Mouse (Mus musculus) lung, adult 2 months (tissue): ENCODE data around the gene Slc29a1. TPM values are rescaled to one million over a fixed set of nuclear protein-coding genes. Genes with fewer than 3 reads are reported as not detected.

Experiments used
- DNase-seq: peaks from one replicate; pipeline ENCODE4 v3.0.0; 2022
- H3K4me1 ChIP-seq: fragments of 200-500 bp; 2 replicates; pipeline ENCODE4 v1.6.1; 2011; ENCODE audit warnings: low read length; ENCODE audit not compliant: control insufficient read depth, insufficient read depth
- H3K4me3 ChIP-seq: fragments of 200-500 bp; replicated peaks from 2 replicates; pipeline ENCODE3; 2011; ENCODE audit warnings: low read depth, mild to moderate bottlenecking, control low read depth, low read length; ENCODE audit errors: extremely low read depth
- CTCF ChIP-seq: fragments of 200-500 bp; IDR thresholded peaks from 2 replicates; pipeline ENCODE4 v1.5.1; 2011; ENCODE audit warnings: mild to moderate bottlenecking, low read length, control low read depth; ENCODE audit not compliant: insufficient read depth
- POLR2A ChIP-seq: fragments of 200-500 bp; IDR thresholded peaks from 2 replicates; pipeline ENCODE4 v1.6.1; 2011; ENCODE audit warnings: low read depth, mild to moderate bottlenecking, control low read depth, low read length, borderline replicate concordance; ENCODE audit errors: extremely low read depth
- WGBS: fragments of 180-500 bp; shearing (Covaris S2); methylation state at CpG from one replicate; pipeline ENCODE4 v1.1.7; 2018; 5-methylcytosine and 5-hydroxymethylcytosine counted together
- polyA plus RNA-seq: library from polyadenylated mRNA; depleted of rRNA; stranded (reverse); fragments of >200 nt; gene quantifications from 2 replicates; pipeline ENCODE4 v1.2.3, GENCODE M21; 2012

Slc29a1 gene
- polyA plus RNA-seq, 1 experiment, result 185 TPM

GRCm38 (mm10) chr17:45566360-45567161 is 32.8 kb downstream of the Slc29a1 start:
- peaks cover 6% of the 10 kb centered on the region for H3K4me1 ChIP-seq
- WGBS, result 66% methylated on average over 18 of the region's 18 CpGs
- no peak overlapping the region for H3K4me3 ChIP-seq

GRCm38 (mm10) chr17:45566031-45566359 is 33.4 kb downstream of the Slc29a1 start:
- no peak for TF ChIP-seq CTCF
- no peak for TF ChIP-seq POLR2A
- 68% methylated on average over 1 of the region's 1 CpGs for WGBS

More at GRCm38 (mm10) chr17:45566360-45567161, 32.8 kb downstream of the Slc29a1 start:
- TF ChIP-seq CTCF (no peak), POLR2A (no peak)
- DNase-seq, result no peak

GRCm38 (mm10) chr17:45565103-45565502 is 34.3 kb downstream of the Slc29a1 start:
- DNase-seq, result no peak
- Histone ChIP-seq H3K4me1 (peaks cover 6% of the 10 kb centered on the region), H3K4me3 (no peak overlapping the region)
- WGBS, result 90% methylated on average over 11 of the region's 11 CpGs
- TF ChIP-seq CTCF, result no peak
- no peak for TF ChIP-seq POLR2A

More at GRCm38 (mm10) chr17:45566031-45566359, 33.4 kb downstream of the Slc29a1 start:
- Histone ChIP-seq H3K4me3 (no peak overlapping the region), H3K4me1 (peaks cover 6% of the 10 kb centered on the region)
- no peak for DNase-seq

GRCm38 (mm10) chr17:45564531-45565084 is 34.8 kb downstream of the Slc29a1 start:
- 16% methylated on average over 18 of the region's 18 CpGs for WGBS
- no peak for TF ChIP-seq POLR2A
- no peak for TF ChIP-seq CTCF
- peaks cover 6% of the 10 kb centered on the region for H3K4me1 ChIP-seq
- no peak for DNase-seq
- peak overlapping the region; percentile 95 for H3K4me3 ChIP-seq

GRCm38 (mm10) chr17:45563655-45564530 is 35.5 kb downstream of the Slc29a1 start, which contains the start of gene Slc35b2:
TSS of gene Slc35b2 (plus strand) at chr17:45563874.
- peak; percentile 89 for DNase-seq
- peak within 1 kb of the TSS; percentile 95 for H3K4me3 ChIP-seq
- TF ChIP-seq CTCF (peak; percentile 51; the same call in 1 of the 2 replicates), POLR2A (peak; percentile 64; the same call in 1 of the 2 replicates)
- peaks cover 6% of the 10 kb centered on the region for H3K4me1 ChIP-seq
- under 1% methylated on average over 58 of the region's 61 CpGs for WGBS

- TF ChIP-seq POLR2A (no peak), CTCF (no peak)
- 61% methylated on average over 12 of the region's 12 CpGs for WGBS
- Histone ChIP-seq H3K4me1 (peaks cover 6% of the 10 kb centered on the region), H3K4me3 (no peak overlapping the region)
- DNase-seq, result no peak
These were observed 36.2 kb downstream of the Slc29a1 start for GRCm38 (mm10) chr17:45563216-45563615.

- H3K4me1 ChIP-seq, result peaks cover 9% of the 10 kb centered on the region
- H3K4me3 ChIP-seq, result no peak overlapping the region
- TF ChIP-seq CTCF (no peak), POLR2A (no peak)
- 87% methylated on average over 15 of the region's 15 CpGs for WGBS
- DNase-seq, result no peak
These were observed 39.5 kb downstream of the Slc29a1 start for GRCm38 (mm10) chr17:45559732-45560525.

- whole genome bisulfite sequencing, result 56% methylated on average over 16 of the region's 16 CpGs
- TF ChIP-seq CTCF (no peak), POLR2A (no peak)
- Histone ChIP-seq H3K4me1 (peaks cover 2% of the 10 kb centered on the region; the same call in 1 of the 2 replicates), H3K4me3 (no peak overlapping the region)
- DNase-seq, result no peak
These were observed 41.2 kb downstream of the Slc29a1 start for GRCm38 (mm10) chr17:45557998-45558862.
